In the genomic region with DNA sequence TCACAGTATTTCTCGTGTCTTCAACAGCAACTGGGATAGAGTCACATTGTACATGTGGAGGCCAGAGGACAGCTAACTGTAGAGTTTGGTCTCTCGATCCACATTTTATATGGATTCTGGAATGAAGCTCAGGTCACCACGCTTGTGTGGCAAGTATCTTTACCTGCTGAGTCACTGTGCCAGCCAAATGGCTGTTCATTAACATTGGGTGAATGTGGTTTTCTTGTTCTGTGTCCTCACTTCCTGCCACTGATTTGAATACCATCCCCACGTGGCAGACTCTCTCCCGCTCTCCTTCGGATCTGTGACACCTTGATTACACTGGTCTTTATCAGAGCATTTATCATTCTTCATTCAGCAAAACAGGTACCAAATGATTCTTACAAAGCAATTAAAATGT, we compare ENCODE assay signal across 27 mouse cellular contexts.
"Had no signal": no experiment of that assay in that cellular context is flagged by ENCODE, and none has a peak within 500 bp of the region (broad histone marks: within the 10 kb centered on the region; RNA-seq: fewer than 3 reads in every experiment).

No protein-coding gene starts in this region.

- H3K4me3 ChIP-seq: gastrocnemius, adult 2 months; heart, adult 2 months; heart, embryonic 13.5 days; heart, embryonic 15.5 days; kidney, embryonic 15.5 days; left cerebral cortex, adult 2 months; limb, embryonic 10.5 days; limb, embryonic 12.5 days; liver, embryonic 13.5 days had no signal

- H3K27me3 ChIP-seq: heart, embryonic 13.5 days; heart, embryonic 15.5 days; kidney, embryonic 15.5 days; limb, embryonic 12.5 days; liver, embryonic 13.5 days had no signal

- H3K9me3 ChIP-seq: heart, embryonic 13.5 days; heart, embryonic 15.5 days; kidney, embryonic 15.5 days; limb, embryonic 10.5 days; limb, embryonic 12.5 days; liver, embryonic 13.5 days had no signal

- H3K4me2 ChIP-seq: heart, embryonic 11.5 days; heart, embryonic 13.5 days; heart, embryonic 15.5 days; hindbrain, embryonic 14.5 days; kidney, embryonic 15.5 days; limb, embryonic 12.5 days; liver, embryonic 11.5 days; liver, embryonic 13.5 days had no signal

- ATAC-seq: intestine, embryonic 16.5 days had no signal

- H3K9ac ChIP-seq: heart, embryonic 13.5 days; heart, embryonic 15.5 days; hindbrain, embryonic 14.5 days; kidney, embryonic 15.5 days; limb, embryonic 12.5 days; liver, embryonic 13.5 days had no signal

- H3K4me1 ChIP-seq: heart, embryonic 15.5 days; kidney, embryonic 15.5 days; limb, embryonic 12.5 days; liver, embryonic 13.5 days had no signal

- H3K36me3 ChIP-seq: heart, embryonic 15.5 days; kidney, embryonic 15.5 days had no signal

- DNase-seq: gastrocnemius, adult 2 months; gastrocnemius, postnatal 10 days; gastrocnemius, postnatal 25 days; heart, adult 11 months; heart, adult 2 months; heart, postnatal 14 days; heart, postnatal 36 days; kidney, adult 11 months; kidney, adult 2 months; kidney, adult 9 months; kidney, postnatal 14 days; kidney, postnatal 36 days; layer of hippocampus, adult 9-11 months; layer of hippocampus, postnatal 36 days; liver; liver, embryonic 13.5 days had no signal

- H3K27ac ChIP-seq: gastrocnemius, adult 2 months; heart, adult 2 months; heart, embryonic 13.5 days; heart, embryonic 15.5 days; hindbrain, embryonic 14.5 days; kidney, embryonic 15.5 days; kidney, postnatal 0 days; left cerebral cortex, adult 2 months; limb, embryonic 10.5 days; limb, embryonic 12.5 days; liver, embryonic 13.5 days had no signal
